Mouse (Mus musculus) heart, embryonic 12.5 days (tissue): ENCODE measurements at regions not wholly inside any gene's neighbourhood (a gene's known extent, or its start where the extent isn't known, plus 50 kb on each side); places are given as distances from the start of the nearest gene placed in this dataset.

Experiments used
- ATAC-seq: fragments of 200-750 bp; cut with Nextera tagmentation; 2 replicates; pipeline ENCODE4 v1.8.0; 2017; ENCODE audit warnings: moderate TSS enrichment, moderate library complexity; ENCODE audit not compliant: insufficient number of reproducible peaks, low FRiP score
- H3K27ac ChIP-seq: fragments of 300-500 bp; sonication (generic); 2 replicates; pipeline ENCODE4 v1.5.1; 2016; ENCODE audit warnings: mild to moderate bottlenecking, moderate library complexity; ENCODE audit not compliant: poor library complexity, severe bottlenecking
- H3K27me3 ChIP-seq: fragments of 300-500 bp; sonication (generic); replicated peaks from 2 replicates; pipeline ENCODE4 v1.6.1; 2016; ENCODE audit warnings: mild to moderate bottlenecking, moderate library complexity
- H3K36me3 ChIP-seq: fragments of 300-500 bp; sonication (generic); 2 replicates; pipeline ENCODE4 v1.6.1; 2016; ENCODE audit warnings: mild to moderate bottlenecking, moderate library complexity
- H3K4me1 ChIP-seq: fragments of 300-500 bp; sonication (generic); replicated peaks from 2 replicates; pipeline ENCODE4 v1.6.1; 2016; ENCODE audit warnings: mild to moderate bottlenecking
- H3K4me2 ChIP-seq: fragments of 300-500 bp; sonication (generic); 2 replicates; pipeline ENCODE4 v1.6.1; 2016; ENCODE audit warnings: mild to moderate bottlenecking, moderate library complexity
- H3K4me3 ChIP-seq: fragments of 300-500 bp; sonication (generic); 2 replicates; pipeline ENCODE4 v1.5.1; 2016; ENCODE audit warnings: mild to moderate bottlenecking
- H3K9ac ChIP-seq: fragments of 300-500 bp; sonication (generic); 2 replicates; pipeline ENCODE4 v1.6.1; 2016; ENCODE audit warnings: mild to moderate bottlenecking, moderate library complexity
- H3K9me3 ChIP-seq: fragments of 300-500 bp; sonication (generic); replicated peaks from 2 replicates; pipeline ENCODE4 v1.6.1; 2016; ENCODE audit warnings: mild to moderate bottlenecking, moderate library complexity
- WGBS: fragments of 180-500 bp; shearing (Covaris S2); methylation state at CpG from one replicate; pipeline ENCODE4 v1.1.7; 2016; 5-methylcytosine and 5-hydroxymethylcytosine counted together

- Histone ChIP-seq H3K9me3 (no peaks in the 10 kb centered on the region), H3K4me3 (no peak overlapping the region), H3K4me2 (no peak overlapping the region), H3K27me3 (no peaks in the 10 kb centered on the region), H3K27ac (no peak overlapping the region), H3K36me3 (no peaks in the 10 kb centered on the region), H3K4me1 (no peaks in the 10 kb centered on the region), H3K9ac (no peak overlapping the region)
- 50% methylated on average over 5 of the region's 5 CpGs for WGBS
- ATAC-seq = no peak
Observed at GRCm38 (mm10) chr9:74650036-74650435, 211.7 kb upstream of the Onecut1 start.

GRCm38 (mm10) chr9:74655956-74656355 is 205.8 kb upstream of the Onecut1 start:
- no peaks in the 10 kb centered on the region for H3K36me3 ChIP-seq
- H3K4me1 ChIP-seq = no peaks in the 10 kb centered on the region
- no peaks in the 10 kb centered on the region for H3K27me3 ChIP-seq
- no peak overlapping the region for H3K9ac ChIP-seq
- H3K9me3 ChIP-seq = no peaks in the 10 kb centered on the region
- no peak overlapping the region for H3K4me3 ChIP-seq
- H3K4me2 ChIP-seq = no peak overlapping the region
- ATAC-seq = no peak
- WGBS = 53% methylated on average over 1 of the region's 1 CpGs
- H3K27ac ChIP-seq = no peak overlapping the region

- Histone ChIP-seq H3K36me3 (no peaks in the 10 kb centered on the region), H3K27ac (no peak overlapping the region), H3K4me1 (no peaks in the 10 kb centered on the region), H3K4me2 (no peak overlapping the region), H3K9me3 (no peaks in the 10 kb centered on the region), H3K27me3 (no peaks in the 10 kb centered on the region), H3K9ac (no peak overlapping the region), H3K4me3 (no peak overlapping the region)
- no peak for ATAC-seq
- 80% methylated on average over 10 of the region's 10 CpGs for WGBS
Observed at GRCm38 (mm10) chr9:74656392-74656791, 205.3 kb upstream of the Onecut1 start.

GRCm38 (mm10) chr9:74671356-74671952 is 190.3 kb upstream of the Onecut1 start:
- no peak for ATAC-seq
- 77% methylated on average over 4 of the region's 4 CpGs for WGBS
- H3K4me3 ChIP-seq = no peak overlapping the region

GRCm38 (mm10) chr9:74672261-74672660 is 189.5 kb upstream of the Onecut1 start:
- no peak for ATAC-seq
- no peak overlapping the region for H3K9ac ChIP-seq
- H3K4me2 ChIP-seq = no peak overlapping the region
- no peak overlapping the region for H3K4me3 ChIP-seq
- 82% methylated on average over 7 of the region's 7 CpGs for WGBS
- 0 out of 2 replicates have a peak, but pooled peaks cover 2% of the 10 kb centered on the region for H3K9me3 ChIP-seq
- H3K27ac ChIP-seq = no peak overlapping the region
- no peaks in the 10 kb centered on the region for H3K27me3 ChIP-seq
- no peaks in the 10 kb centered on the region for H3K36me3 ChIP-seq
- no peaks in the 10 kb centered on the region for H3K4me1 ChIP-seq

More at GRCm38 (mm10) chr9:74671356-74671952, 190.3 kb upstream of the Onecut1 start:
- no peak overlapping the region for H3K27ac ChIP-seq
- H3K9me3 ChIP-seq = 0 out of 2 replicates have a peak, but pooled peaks cover 2% of the 10 kb centered on the region
- H3K9ac ChIP-seq = no peak overlapping the region
- H3K27me3 ChIP-seq = no peaks in the 10 kb centered on the region
- no peak overlapping the region for H3K4me2 ChIP-seq
- H3K4me1 ChIP-seq = no peaks in the 10 kb centered on the region
- H3K36me3 ChIP-seq = no peaks in the 10 kb centered on the region

- H3K4me1 ChIP-seq = no peaks in the 10 kb centered on the region
- no peak for ATAC-seq
- WGBS = 71% methylated on average over 8 of the region's 8 CpGs
Observed at GRCm38 (mm10) chr9:74698229-74698628, 163.5 kb upstream of the Onecut1 start.

GRCm38 (mm10) chr9:74705698-74706097 is 156.0 kb upstream of the Onecut1 start:
- H3K4me2 ChIP-seq = no peak overlapping the region
- H3K27me3 ChIP-seq = no peaks in the 10 kb centered on the region
- ATAC-seq = no peak
- H3K27ac ChIP-seq = no peak overlapping the region
- H3K4me1 ChIP-seq = no peaks in the 10 kb centered on the region
- no peak overlapping the region for H3K9ac ChIP-seq
- H3K36me3 ChIP-seq = no peaks in the 10 kb centered on the region
- no peaks in the 10 kb centered on the region for H3K9me3 ChIP-seq
- no peak overlapping the region for H3K4me3 ChIP-seq
- WGBS = 47% methylated on average over 4 of the region's 4 CpGs

More at GRCm38 (mm10) chr9:74698229-74698628, 163.5 kb upstream of the Onecut1 start:
- Histone ChIP-seq H3K9ac (no peak overlapping the region), H3K27me3 (no peaks in the 10 kb centered on the region), H3K4me3 (no peak overlapping the region), H3K9me3 (no peaks in the 10 kb centered on the region), H3K36me3 (no peaks in the 10 kb centered on the region), H3K4me2 (no peak overlapping the region), H3K27ac (no peak overlapping the region)

- no peaks in the 10 kb centered on the region for H3K36me3 ChIP-seq
- H3K27ac ChIP-seq = no peak overlapping the region
- H3K27me3 ChIP-seq = no peaks in the 10 kb centered on the region
- H3K9ac ChIP-seq = no peak overlapping the region
- no peaks in the 10 kb centered on the region for H3K9me3 ChIP-seq
- no peaks in the 10 kb centered on the region for H3K4me1 ChIP-seq
- no peak overlapping the region for H3K4me3 ChIP-seq
- ATAC-seq = no peak
- WGBS = 63% methylated on average over 1 of the region's 1 CpGs
- no peak overlapping the region for H3K4me2 ChIP-seq
Observed at GRCm38 (mm10) chr9:74707608-74708007, 154.1 kb upstream of the Onecut1 start.

- no peak for ATAC-seq
- 87% methylated on average over 10 of the region's 10 CpGs for WGBS
- Histone ChIP-seq H3K9ac (no peak overlapping the region), H3K36me3 (no peaks in the 10 kb centered on the region), H3K9me3 (no peaks in the 10 kb centered on the region), H3K4me3 (no peak overlapping the region), H3K4me2 (no peak overlapping the region), H3K4me1 (no peaks in the 10 kb centered on the region), H3K27me3 (no peaks in the 10 kb centered on the region), H3K27ac (no peak overlapping the region)
Observed at GRCm38 (mm10) chr9:74711698-74712097, 150.0 kb upstream of the Onecut1 start.

- Histone ChIP-seq H3K9ac (no peak overlapping the region), H3K27me3 (no peaks in the 10 kb centered on the region), H3K4me1 (no peaks in the 10 kb centered on the region), H3K9me3 (peaks cover 2% of the 10 kb centered on the region; the same call in 1 of the 2 replicates), H3K4me3 (no peak overlapping the region), H3K36me3 (no peaks in the 10 kb centered on the region), H3K27ac (no peak overlapping the region), H3K4me2 (no peak overlapping the region)
- no peak for ATAC-seq
- 80% methylated on average over 5 of the region's 5 CpGs for WGBS
Observed at GRCm38 (mm10) chr9:74732451-74732850, 129.3 kb upstream of the Onecut1 start.

GRCm38 (mm10) chr9:74741949-74742348 is 119.8 kb upstream of the Onecut1 start:
- Histone ChIP-seq H3K4me2 (no peak overlapping the region), H3K9ac (no peak overlapping the region), H3K4me3 (no peak overlapping the region), H3K9me3 (no peaks in the 10 kb centered on the region), H3K27me3 (no peaks in the 10 kb centered on the region), H3K36me3 (no peaks in the 10 kb centered on the region), H3K4me1 (no peaks in the 10 kb centered on the region), H3K27ac (no peak overlapping the region)
- ATAC-seq = no peak
- 88% methylated on average over 2 of the region's 2 CpGs for WGBS

GRCm38 (mm10) chr9:74747886-74748285 is 113.8 kb upstream of the Onecut1 start:
- ATAC-seq = no peak
- 74% methylated on average over 7 of the region's 7 CpGs for WGBS
- Histone ChIP-seq H3K4me1 (no peaks in the 10 kb centered on the region), H3K9me3 (no peaks in the 10 kb centered on the region), H3K9ac (no peak overlapping the region), H3K4me3 (no peak overlapping the region), H3K36me3 (no peaks in the 10 kb centered on the region), H3K27ac (no peak overlapping the region), H3K4me2 (no peak overlapping the region), H3K27me3 (no peaks in the 10 kb centered on the region)
